Mouse (Mus musculus): Measurements from ENCODE around the gene Usp44. TPM values are rescaled to one million over a fixed set of nuclear protein-coding genes. Genes with fewer than 3 reads are reported as not detected.
A peak's percentile ranks its signal among the peaks of the same experiment; 100 is the strongest.
"Not testable (repeated sequence)": the region's sequence is repeated elsewhere in the genome, so short reads cannot be mapped to it uniquely, and the experiment has no call there.

Gene Usp44
- polyA plus RNA-seq, 1 experiment from 2014 or later, result 10.3 TPM

- H3K9ac ChIP-seq (ENCODE audit: low read depth, low read length), result peak overlapping the region; percentile 60
- no peaks in the 10 kb centered on the region for H3K9me3 ChIP-seq (ENCODE audit: control insufficient read depth, low read length)
- peak overlapping the region; percentile 89 for H3K4me2 ChIP-seq (replicated peaks; ENCODE audit: low read depth, low read length)
- peak overlapping the region; percentile 13; the same call in 1 of the 2 replicates for H3K27ac ChIP-seq (ENCODE audit: low read depth, low read length)
- ATAC-seq (ENCODE audit: low FRiP score) (peak; percentile 96), DNase-seq (ENCODE audit: low spot score) (peak; percentile 94)
- H3K4me3 ChIP-seq (ENCODE audit: low read depth, low read length), result peak overlapping the region; percentile 80
- H3K27me3 ChIP-seq (ENCODE audit: control insufficient read depth, insufficient read depth, low read length), result peaks cover 12% of the 10 kb centered on the region
- WGBS, result under 1% methylated on average over 71 of the region's 75 CpGs
- H3K4me1 ChIP-seq (replicated peaks; ENCODE audit: control insufficient read depth, insufficient read depth, low read length), result 0 out of 2 replicates have a peak, but pooled peaks cover 6% of the 10 kb centered on the region
- H3K36me3 ChIP-seq (ENCODE audit: control insufficient read depth, insufficient read depth, low read length), result no peaks in the 10 kb centered on the region
These were observed 2.5 kb downstream of the Usp44 start for GRCm38 (mm10) chr10:93833699-93834393.

GRCm38 (mm10) chr10:93834394-93834745, 3.0 kb downstream of the Usp44 start:
- Histone ChIP-seq H3K9me3 (ENCODE audit: control insufficient read depth, low read length) (no peaks in the 10 kb centered on the region), H3K27me3 (ENCODE audit: control insufficient read depth, insufficient read depth, low read length) (peaks cover 12% of the 10 kb centered on the region), H3K9ac (ENCODE audit: low read depth, low read length) (peak overlapping the region; percentile 60), H3K27ac (ENCODE audit: low read depth, low read length) (peak overlapping the region; percentile 13; the same call in 1 of the 2 replicates), H3K4me3 (ENCODE audit: low read depth, low read length) (peak overlapping the region; percentile 80), H3K36me3 (ENCODE audit: control insufficient read depth, insufficient read depth, low read length) (no peaks in the 10 kb centered on the region), H3K4me2 (replicated peaks; ENCODE audit: low read depth, low read length) (peak overlapping the region; percentile 89), H3K4me1 (replicated peaks; ENCODE audit: control insufficient read depth, insufficient read depth, low read length) (0 out of 2 replicates have a peak, but pooled peaks cover 6% of the 10 kb centered on the region)
- WGBS, result 3% methylated on average over 13 of the region's 13 CpGs
- ATAC-seq (ENCODE audit: low FRiP score), result no peak
- DNase-seq (ENCODE audit: low spot score), result no peak

- DNase-seq (ENCODE audit: low spot score); H3K4me3 ChIP-seq (ENCODE audit: low read depth, low read length); ATAC-seq (ENCODE audit: low FRiP score); H3K9me3 ChIP-seq (ENCODE audit: control insufficient read depth, low read length); H3K4me2 ChIP-seq (replicated peaks; ENCODE audit: low read depth, low read length); H3K9ac ChIP-seq (ENCODE audit: low read depth, low read length); H3K27ac ChIP-seq (ENCODE audit: low read depth, low read length); H3K36me3 ChIP-seq (ENCODE audit: control insufficient read depth, insufficient read depth, low read length); H3K4me1 ChIP-seq (replicated peaks; ENCODE audit: control insufficient read depth, insufficient read depth, low read length): not testable (repeated sequence)
- 85% methylated on average over 7 of the region's 7 CpGs for WGBS
- H3K27me3 ChIP-seq (ENCODE audit: control insufficient read depth, insufficient read depth, low read length), result peaks cover 12% of the 10 kb centered on the region
These were observed 3.8 kb downstream of the Usp44 start for GRCm38 (mm10) chr10:93835115-93835514.

- Histone ChIP-seq H3K4me3 (ENCODE audit: low read depth, low read length) (no peak overlapping the region), H3K4me1 (replicated peaks; ENCODE audit: control insufficient read depth, insufficient read depth, low read length) (no peaks in the 10 kb centered on the region), H3K4me2 (replicated peaks; ENCODE audit: low read depth, low read length) (no peak overlapping the region), H3K9me3 (ENCODE audit: control insufficient read depth, low read length) (no peaks in the 10 kb centered on the region; the same call in 1 of the 2 replicates), H3K36me3 (ENCODE audit: control insufficient read depth, insufficient read depth, low read length) (peaks cover 16% of the 10 kb centered on the region), H3K27me3 (ENCODE audit: control insufficient read depth, insufficient read depth, low read length) (no peaks in the 10 kb centered on the region), H3K27ac (ENCODE audit: low read depth, low read length) (no peak overlapping the region), H3K9ac (ENCODE audit: low read depth, low read length) (no peak overlapping the region)
- DNase-seq (ENCODE audit: low spot score) (no peak), ATAC-seq (ENCODE audit: low FRiP score) (no peak)
- 95% methylated on average over 13 of the region's 13 CpGs for WGBS
These were observed 15.4 kb downstream of the Usp44 start for GRCm38 (mm10) chr10:93846706-93847105.

GRCm38 (mm10) chr10:93855126-93855525, 23.8 kb downstream of the Usp44 start:
- WGBS, result 96% methylated on average over 9 of the region's 9 CpGs
- no peak overlapping the region for H3K27ac ChIP-seq (ENCODE audit: low read depth, low read length)
- H3K4me1 ChIP-seq (replicated peaks; ENCODE audit: control insufficient read depth, insufficient read depth, low read length), result no peaks in the 10 kb centered on the region
- no peak overlapping the region for H3K9ac ChIP-seq (ENCODE audit: low read depth, low read length)
- H3K4me3 ChIP-seq (ENCODE audit: low read depth, low read length), result no peak overlapping the region
- DNase-seq (ENCODE audit: low spot score) (no peak), ATAC-seq (ENCODE audit: low FRiP score) (no peak)
- no peaks in the 10 kb centered on the region for H3K27me3 ChIP-seq (ENCODE audit: control insufficient read depth, insufficient read depth, low read length)
- H3K36me3 ChIP-seq (ENCODE audit: control insufficient read depth, insufficient read depth, low read length), result no peaks in the 10 kb centered on the region
- H3K4me2 ChIP-seq (replicated peaks; ENCODE audit: low read depth, low read length), result no peak overlapping the region
- no peaks in the 10 kb centered on the region for H3K9me3 ChIP-seq (ENCODE audit: control insufficient read depth, low read length)

GRCm38 (mm10) chr10:93856095-93856494, 24.7 kb downstream of the Usp44 start:
- Histone ChIP-seq H3K9ac (ENCODE audit: low read depth, low read length) (no peak overlapping the region), H3K4me1 (replicated peaks; ENCODE audit: control insufficient read depth, insufficient read depth, low read length) (no peaks in the 10 kb centered on the region), H3K4me2 (replicated peaks; ENCODE audit: low read depth, low read length) (no peak overlapping the region), H3K27me3 (ENCODE audit: control insufficient read depth, insufficient read depth, low read length) (no peaks in the 10 kb centered on the region), H3K9me3 (ENCODE audit: control insufficient read depth, low read length) (no peaks in the 10 kb centered on the region), H3K4me3 (ENCODE audit: low read depth, low read length) (no peak overlapping the region), H3K27ac (ENCODE audit: low read depth, low read length) (no peak overlapping the region), H3K36me3 (ENCODE audit: control insufficient read depth, insufficient read depth, low read length) (no peaks in the 10 kb centered on the region)
- ATAC-seq (ENCODE audit: low FRiP score) (no peak), DNase-seq (ENCODE audit: low spot score) (no peak)
- 97% methylated on average over 6 of the region's 6 CpGs for WGBS

- no peaks in the 10 kb centered on the region for H3K27me3 ChIP-seq (ENCODE audit: control insufficient read depth, insufficient read depth, low read length)
- H3K9ac ChIP-seq (ENCODE audit: low read depth, low read length), result no peak overlapping the region
- WGBS, result 96% methylated on average over 7 of the region's 7 CpGs
- no peaks in the 10 kb centered on the region for H3K4me1 ChIP-seq (replicated peaks; ENCODE audit: control insufficient read depth, insufficient read depth, low read length)
- H3K36me3 ChIP-seq (ENCODE audit: control insufficient read depth, insufficient read depth, low read length), result 0 out of 2 replicates have a peak, but pooled peaks cover 3% of the 10 kb centered on the region
- no peak for ATAC-seq (ENCODE audit: low FRiP score)
- no peak for DNase-seq (ENCODE audit: low spot score)
- no peaks in the 10 kb centered on the region for H3K9me3 ChIP-seq (ENCODE audit: control insufficient read depth, low read length)
- no peak overlapping the region for H3K27ac ChIP-seq (ENCODE audit: low read depth, low read length)
- no peak overlapping the region for H3K4me2 ChIP-seq (replicated peaks; ENCODE audit: low read depth, low read length)
- no peak overlapping the region for H3K4me3 ChIP-seq (ENCODE audit: low read depth, low read length)
These were observed 37.0 kb downstream of the Usp44 start for GRCm38 (mm10) chr10:93868401-93868800.

- Histone ChIP-seq H3K4me3 (ENCODE audit: low read depth, low read length) (no peak overlapping the region), H3K36me3 (ENCODE audit: control insufficient read depth, insufficient read depth, low read length) (0 out of 2 replicates have a peak, but pooled peaks cover 3% of the 10 kb centered on the region), H3K27ac (ENCODE audit: low read depth, low read length) (no peak overlapping the region), H3K9me3 (ENCODE audit: control insufficient read depth, low read length) (no peaks in the 10 kb centered on the region), H3K27me3 (ENCODE audit: control insufficient read depth, insufficient read depth, low read length) (no peaks in the 10 kb centered on the region), H3K4me2 (replicated peaks; ENCODE audit: low read depth, low read length) (no peak overlapping the region), H3K4me1 (replicated peaks; ENCODE audit: control insufficient read depth, insufficient read depth, low read length) (no peaks in the 10 kb centered on the region), H3K9ac (ENCODE audit: low read depth, low read length) (no peak overlapping the region)
- ATAC-seq (ENCODE audit: low FRiP score) (no peak), DNase-seq (ENCODE audit: low spot score) (no peak)
- 96% methylated on average over 4 of the region's 4 CpGs for WGBS
These were observed 37.5 kb downstream of the Usp44 start for GRCm38 (mm10) chr10:93868886-93869285.

GRCm38 (mm10) chr10:93876772-93877171, 45.4 kb downstream of the Usp44 start:
- Histone ChIP-seq H3K4me2 (replicated peaks; ENCODE audit: low read depth, low read length) (no peak overlapping the region), H3K9me3 (ENCODE audit: control insufficient read depth, low read length) (no peaks in the 10 kb centered on the region), H3K4me3 (ENCODE audit: low read depth, low read length) (no peak overlapping the region), H3K27ac (ENCODE audit: low read depth, low read length) (no peak overlapping the region), H3K36me3 (ENCODE audit: control insufficient read depth, insufficient read depth, low read length) (peaks cover 3% of the 10 kb centered on the region; the same call in 1 of the 2 replicates), H3K9ac (ENCODE audit: low read depth, low read length) (no peak overlapping the region), H3K27me3 (ENCODE audit: control insufficient read depth, insufficient read depth, low read length) (no peaks in the 10 kb centered on the region), H3K4me1 (replicated peaks; ENCODE audit: control insufficient read depth, insufficient read depth, low read length) (no peaks in the 10 kb centered on the region)
- 94% methylated on average over 1 of the region's 1 CpGs for WGBS
- DNase-seq (ENCODE audit: low spot score) (no peak), ATAC-seq (ENCODE audit: low FRiP score) (no peak)

All from hindbrain, embryonic 11.5 days (tissue).